Mouse (Mus musculus) midbrain, embryonic 13.5 days (tissue): ENCODE results near the gene Ezh2. TPM values are rescaled to one million over a fixed set of nuclear protein-coding genes. Genes with fewer than 3 reads are reported as not detected.
"Not testable (repeated sequence)": the region's sequence is repeated elsewhere in the genome, so short reads cannot be mapped to it uniquely, and the experiment has no call there.

Experiments
- ATAC-seq: fragments of 200-750 bp; cut with Nextera tagmentation; 2 replicates; pipeline ENCODE4 v1.8.0; 2017; ENCODE audit warnings: mild to moderate bottlenecking, moderate TSS enrichment, moderate library complexity
- H3K27ac ChIP-seq: fragments of 300-500 bp; sonication (generic); 2 replicates; pipeline ENCODE4 v1.5.1; 2015; ENCODE audit warnings: inconsistent platforms, mild to moderate bottlenecking, moderate library complexity
- H3K27me3 ChIP-seq: fragments of 300-500 bp; sonication (generic); 2 replicates; pipeline ENCODE4 v1.6.1; 2015; ENCODE audit warnings: mild to moderate bottlenecking, inconsistent platforms
- H3K36me3 ChIP-seq: fragments of 300-500 bp; sonication (generic); 2 replicates; pipeline ENCODE4 v1.6.1; 2015; ENCODE audit warnings: mild to moderate bottlenecking, inconsistent platforms
- H3K4me1 ChIP-seq: fragments of 300-500 bp; sonication (generic); replicated peaks from 2 replicates; pipeline ENCODE4 v1.6.1; 2015; ENCODE audit warnings: inconsistent platforms
- H3K4me2 ChIP-seq: fragments of 300-500 bp; sonication (generic); replicated peaks from 2 replicates; pipeline ENCODE4 v1.6.1; 2015; ENCODE audit warnings: moderate library complexity, mild to moderate bottlenecking, inconsistent platforms
- H3K4me3 ChIP-seq: fragments of 300-500 bp; sonication (generic); replicated peaks from 2 replicates; pipeline ENCODE4 v1.5.1; 2015; ENCODE audit warnings: mild to moderate bottlenecking, inconsistent platforms
- H3K9ac ChIP-seq: fragments of 300-500 bp; sonication (generic); replicated peaks from 2 replicates; pipeline ENCODE4 v1.6.1; 2015; ENCODE audit warnings: mild to moderate bottlenecking, inconsistent platforms
- H3K9me3 ChIP-seq: fragments of 300-500 bp; sonication (generic); 2 replicates; pipeline ENCODE4 v1.6.1; 2016; ENCODE audit warnings: mild to moderate bottlenecking, inconsistent platforms
- WGBS: fragments of 180-500 bp; shearing (Covaris S2); methylation state at CpG from one replicate; pipeline ENCODE4 v1.1.7; 2015; 5-methylcytosine and 5-hydroxymethylcytosine counted together
- polyA plus RNA-seq: library from polyadenylated mRNA; unstranded; fragments of >200 nt; fragmentation: Nextera tagmentation; extraction: Ambion mirVana; gene quantifications from 2 replicates; pipeline ENCODE4 v1.2.1, GENCODE M21; 2015

The Ezh2 gene
- polyA plus RNA-seq, 1 experiment from 2014 or later, result 153 TPM

DNA sequence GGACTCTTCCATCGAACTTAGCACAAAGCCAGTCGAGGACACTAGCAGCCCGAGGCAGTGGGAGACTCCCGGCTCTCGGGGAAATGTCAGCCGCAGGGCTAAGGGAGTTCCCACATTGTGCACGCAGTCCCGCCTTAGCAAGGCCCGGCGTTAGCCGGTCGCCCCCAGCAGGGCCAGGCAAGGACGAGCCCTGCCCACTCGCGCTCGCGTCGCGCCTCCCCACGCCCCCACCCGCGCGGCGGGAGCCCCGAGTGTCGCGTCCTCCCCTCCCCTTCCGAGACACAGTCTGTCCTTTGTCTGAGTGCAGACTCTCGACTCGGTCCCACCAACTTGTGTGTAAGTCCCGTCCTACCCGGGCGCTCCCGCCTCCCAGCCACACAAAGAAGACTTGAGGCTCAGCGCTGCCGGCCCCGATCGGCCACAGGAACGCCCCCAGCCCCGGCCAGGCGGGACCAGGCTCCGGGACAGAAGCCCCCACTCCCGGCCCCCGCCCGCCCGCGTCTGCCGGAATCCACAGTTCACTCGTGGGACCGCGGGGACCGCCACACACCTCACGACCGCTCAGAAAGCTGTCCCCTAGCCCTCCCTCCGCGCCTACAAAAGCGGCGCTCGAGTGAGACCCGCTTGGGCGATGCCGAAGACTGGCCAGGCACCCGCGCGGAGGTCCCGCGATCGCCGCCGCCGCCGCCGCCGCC, 853 bp downstream of the Ezh2 start:
- ATAC-seq, result peak; percentile 85
- WGBS, result under 1% methylated on average over 71 of the region's 74 CpGs

DNA sequence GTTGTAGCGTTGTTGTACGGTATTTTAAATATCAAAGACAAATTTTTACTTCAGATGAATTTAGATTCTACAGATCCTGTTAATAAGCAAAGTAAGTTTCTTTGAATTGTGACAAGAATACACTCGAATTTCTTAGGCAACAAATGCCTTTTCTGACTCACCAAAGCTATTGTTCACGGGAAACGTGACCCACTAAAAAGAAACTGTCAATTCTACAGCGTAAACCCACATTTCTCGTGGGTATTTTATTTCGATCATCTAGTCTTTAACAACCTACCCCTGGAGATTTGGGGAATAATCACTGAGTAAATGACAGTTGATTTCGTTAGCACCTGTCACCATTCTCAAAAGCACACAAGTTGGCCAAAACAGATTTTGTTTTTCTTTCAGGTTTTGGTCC, 1.6 kb downstream of the Ezh2 start:
- no peak for ATAC-seq
- H3K9me3 ChIP-seq, result no peaks in the 10 kb centered on the region
- 8% methylated on average over 9 of the region's 9 CpGs for WGBS
- peak overlapping the region; percentile 95 for H3K9ac ChIP-seq
- H3K36me3 ChIP-seq, result no peaks in the 10 kb centered on the region
- no peaks in the 10 kb centered on the region for H3K27me3 ChIP-seq
- peak overlapping the region; percentile 99 for H3K27ac ChIP-seq
- peaks cover 44% of the 10 kb centered on the region for H3K4me1 ChIP-seq
- H3K4me3 ChIP-seq, result peak overlapping the region; percentile 94
- peak overlapping the region; percentile 75 for H3K4me2 ChIP-seq

More for the DNA sequence above, 853 bp downstream of the Ezh2 start:
- Histone ChIP-seq H3K9ac (peak overlapping the region; percentile 95), H3K9me3 (no peaks in the 10 kb centered on the region), H3K4me2 (peak overlapping the region; percentile 75), H3K36me3 (no peaks in the 10 kb centered on the region), H3K4me1 (peaks cover 38% of the 10 kb centered on the region), H3K27me3 (no peaks in the 10 kb centered on the region), H3K27ac (peak overlapping the region; percentile 99), H3K4me3 (peak overlapping the region; percentile 94)

DNA sequence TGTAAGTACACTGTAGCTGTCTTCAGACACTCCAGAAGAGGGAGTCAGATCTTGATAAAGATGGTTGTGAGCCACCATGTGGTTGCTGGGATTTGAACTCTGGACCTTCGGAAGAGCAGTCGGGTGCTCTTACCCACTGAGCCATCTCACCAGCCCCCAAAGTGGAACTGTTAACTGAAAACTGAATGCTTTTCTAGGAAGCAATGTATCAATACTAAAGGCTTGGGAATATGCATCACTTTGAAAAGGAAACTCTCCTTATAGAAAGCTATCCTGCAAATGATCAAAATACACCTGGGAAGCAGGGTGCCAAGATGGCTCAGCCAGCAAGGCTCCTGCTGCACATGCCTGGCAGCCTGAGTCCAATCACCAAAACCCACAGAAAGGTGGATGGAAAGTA, 7.8 kb downstream of the Ezh2 start:
- H3K4me2 ChIP-seq, ATAC-seq, H3K36me3 ChIP-seq, H3K27ac ChIP-seq, H3K9ac ChIP-seq, H3K9me3 ChIP-seq, H3K27me3 ChIP-seq, H3K4me3 ChIP-seq: not testable (repeated sequence)
- 98% methylated on average over 2 of the region's 2 CpGs for WGBS
- H3K4me1 ChIP-seq, result peaks cover 35% of the 10 kb centered on the region

DNA sequence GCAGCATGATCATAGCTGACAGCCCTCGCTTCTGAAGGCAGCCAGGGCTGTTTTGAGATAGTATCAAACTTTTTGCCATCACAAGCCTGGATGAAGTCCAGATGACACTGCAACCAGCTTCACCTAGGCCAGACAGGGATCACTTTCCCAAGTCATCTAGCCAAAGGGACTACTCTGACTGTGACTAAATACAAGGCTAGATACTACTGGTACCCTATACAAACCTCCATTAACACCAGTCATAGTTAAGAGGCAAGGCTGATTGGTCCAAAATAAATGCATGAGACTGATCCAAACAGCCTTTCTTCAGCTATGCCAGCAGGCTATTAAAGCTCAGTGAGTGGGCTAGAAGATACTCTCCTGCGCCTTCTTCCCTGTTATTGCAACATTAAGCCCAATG, 22.3 kb downstream of the Ezh2 start:
- no peaks in the 10 kb centered on the region for H3K27me3 ChIP-seq
- H3K4me1 ChIP-seq, result no peaks in the 10 kb centered on the region
- WGBS, result 96% methylated on average over 2 of the region's 2 CpGs
- H3K9me3 ChIP-seq, result no peaks in the 10 kb centered on the region
- H3K36me3 ChIP-seq, result peaks cover 36% of the 10 kb centered on the region
- no peak overlapping the region for H3K4me2 ChIP-seq
- no peak overlapping the region for H3K9ac ChIP-seq
- no peak for ATAC-seq
- no peak overlapping the region for H3K27ac ChIP-seq
- H3K4me3 ChIP-seq, result no peak overlapping the region

DNA sequence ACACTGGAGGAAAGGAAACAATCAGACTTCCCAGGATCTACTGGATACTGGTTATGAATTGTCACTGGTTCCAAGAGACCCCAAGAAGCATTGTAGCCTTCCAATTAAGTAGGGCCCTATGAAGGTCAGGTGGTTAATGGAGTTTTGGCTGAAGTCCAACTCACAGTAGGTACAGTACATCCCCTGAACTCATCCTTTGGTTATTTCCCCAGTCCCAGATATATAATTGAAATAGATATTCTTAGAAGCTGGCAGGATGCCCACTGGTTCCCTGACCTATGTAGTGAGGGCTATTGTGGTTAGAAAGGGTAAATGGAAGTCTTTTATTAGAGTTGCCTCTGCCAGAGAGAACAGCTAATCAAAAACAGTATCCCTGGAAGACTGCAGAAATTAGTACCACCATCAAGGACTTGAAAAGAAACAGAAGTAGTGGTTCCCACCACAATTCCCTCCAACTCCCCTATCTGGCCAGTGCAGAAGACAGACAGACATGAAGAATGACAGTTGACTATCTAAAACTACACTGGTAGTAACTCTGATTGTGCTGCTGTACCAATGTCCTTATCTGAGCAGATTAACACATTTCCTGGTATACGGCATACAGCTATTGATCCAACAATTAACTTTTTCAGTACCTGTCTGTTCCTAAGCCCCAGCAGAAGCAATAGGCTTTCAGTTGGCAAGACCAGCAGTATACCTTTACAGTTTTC, 29.7 kb downstream of the Ezh2 start:
- ATAC-seq, result no peak
- Histone ChIP-seq H3K36me3 (peaks cover 68% of the 10 kb centered on the region), H3K27ac (no peak overlapping the region), H3K9ac (no peak overlapping the region), H3K4me2 (no peak overlapping the region), H3K4me1 (no peaks in the 10 kb centered on the region), H3K27me3 (no peaks in the 10 kb centered on the region), H3K4me3 (no peak overlapping the region), H3K9me3 (no peaks in the 10 kb centered on the region)
- 85% methylated on average over 1 of the region's 1 CpGs for WGBS

DNA sequence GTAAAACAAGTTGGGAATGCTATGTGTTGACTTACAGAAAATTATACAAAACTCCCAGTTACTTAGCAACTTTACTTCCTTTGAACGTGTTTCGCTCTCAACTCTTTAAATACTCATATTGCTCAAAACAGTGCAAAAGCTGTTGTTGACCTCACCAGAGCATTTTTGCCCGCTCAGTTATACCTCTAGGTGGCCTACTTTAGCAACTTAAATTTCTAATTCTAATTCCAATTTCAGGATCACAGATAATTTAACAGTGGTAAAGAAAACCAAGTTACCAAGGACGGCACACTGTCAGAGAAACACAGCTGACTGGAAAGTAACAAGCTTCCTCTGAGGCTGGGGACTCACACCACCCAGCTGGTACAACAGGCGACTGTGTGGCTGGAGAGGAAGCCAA, 33.7 kb downstream of the Ezh2 start:
- no peak for ATAC-seq
- no peaks in the 10 kb centered on the region for H3K9me3 ChIP-seq
- H3K36me3 ChIP-seq, result peaks cover 55% of the 10 kb centered on the region
- 92% methylated on average over 5 of the region's 5 CpGs for WGBS
- H3K27me3 ChIP-seq, result no peaks in the 10 kb centered on the region
- no peak overlapping the region for H3K4me2 ChIP-seq
- no peak overlapping the region for H3K27ac ChIP-seq
- H3K4me1 ChIP-seq, result no peaks in the 10 kb centered on the region
- no peak overlapping the region for H3K9ac ChIP-seq
- H3K4me3 ChIP-seq, result no peak overlapping the region

DNA sequence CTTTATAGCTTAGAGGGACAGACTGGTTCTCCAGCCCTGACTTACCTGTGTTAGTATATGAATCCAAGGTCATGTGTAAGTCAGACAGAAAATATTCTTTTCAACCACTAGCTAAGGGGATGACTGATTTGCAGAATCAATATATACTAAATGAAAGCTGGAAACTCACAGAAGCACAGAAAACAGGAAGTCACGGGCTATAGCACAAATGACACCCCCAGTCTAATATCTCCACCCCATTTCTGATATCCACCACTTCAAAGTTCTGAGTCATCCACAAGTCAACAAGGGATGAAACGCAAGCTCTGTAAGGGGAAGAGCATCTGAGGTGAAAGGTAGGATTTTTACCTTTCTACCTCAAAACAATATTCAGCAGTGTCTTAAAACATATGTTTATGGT, 34.3 kb downstream of the Ezh2 start:
- Histone ChIP-seq H3K27ac (no peak overlapping the region), H3K4me1 (no peaks in the 10 kb centered on the region), H3K4me3 (no peak overlapping the region), H3K36me3 (peaks cover 53% of the 10 kb centered on the region), H3K9me3 (no peaks in the 10 kb centered on the region), H3K9ac (no peak overlapping the region), H3K27me3 (no peaks in the 10 kb centered on the region), H3K4me2 (no peak overlapping the region)
- no peak for ATAC-seq
- 93% methylated on average over 2 of the region's 2 CpGs for WGBS

DNA sequence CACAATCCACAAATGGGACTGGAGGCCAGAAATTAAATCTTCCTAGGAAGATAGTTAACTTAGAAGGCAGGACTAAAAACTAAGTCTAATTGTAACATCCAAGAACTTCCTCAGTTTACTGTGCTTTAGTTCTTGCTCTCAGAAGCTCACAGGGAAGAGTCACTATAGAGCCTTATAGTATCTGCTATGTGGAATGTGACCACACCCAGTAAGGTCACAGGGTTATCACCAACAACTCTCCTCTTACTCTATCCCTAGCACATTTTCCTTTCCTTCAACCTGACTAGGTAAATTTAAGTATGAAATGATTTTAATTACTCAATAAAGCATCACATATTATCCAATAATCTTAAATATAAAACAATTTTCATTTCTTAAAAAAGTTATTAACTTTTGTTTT, 34.7 kb downstream of the Ezh2 start:
- H3K36me3 ChIP-seq, result peaks cover 54% of the 10 kb centered on the region
- no peak overlapping the region for H3K4me3 ChIP-seq
- no peak for ATAC-seq
- no peaks in the 10 kb centered on the region for H3K27me3 ChIP-seq
- no peak overlapping the region for H3K27ac ChIP-seq
- no peak overlapping the region for H3K4me2 ChIP-seq
- H3K4me1 ChIP-seq, result no peaks in the 10 kb centered on the region
- H3K9me3 ChIP-seq, result no peaks in the 10 kb centered on the region
- no peak overlapping the region for H3K9ac ChIP-seq

DNA sequence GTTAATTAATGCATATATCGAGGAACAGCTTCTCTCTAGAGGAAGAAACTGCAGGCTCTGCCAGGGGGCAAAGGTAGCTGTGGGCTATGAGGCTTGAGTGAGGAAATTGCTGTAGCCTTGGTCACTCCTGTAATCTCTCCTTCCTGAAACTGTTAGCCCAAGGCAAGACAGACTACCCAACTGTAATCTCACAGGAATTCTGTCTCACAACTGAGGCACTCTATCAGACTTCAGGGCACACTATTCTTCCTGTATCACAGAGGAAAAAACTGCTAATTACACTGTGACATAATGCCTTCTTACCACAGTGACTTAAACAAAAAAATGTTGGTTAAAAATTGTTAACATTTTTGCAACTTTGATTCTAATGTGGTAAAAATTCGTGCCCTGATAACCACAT, 35.9 kb downstream of the Ezh2 start:
- no peak overlapping the region for H3K27ac ChIP-seq
- WGBS, result 86% methylated on average over 2 of the region's 2 CpGs
- no peak for ATAC-seq
- peaks cover 56% of the 10 kb centered on the region for H3K36me3 ChIP-seq
- no peaks in the 10 kb centered on the region for H3K4me1 ChIP-seq
- H3K9me3 ChIP-seq, result no peaks in the 10 kb centered on the region
- H3K4me2 ChIP-seq, result no peak overlapping the region
- no peak overlapping the region for H3K4me3 ChIP-seq
- no peak overlapping the region for H3K9ac ChIP-seq
- H3K27me3 ChIP-seq, result no peaks in the 10 kb centered on the region

DNA sequence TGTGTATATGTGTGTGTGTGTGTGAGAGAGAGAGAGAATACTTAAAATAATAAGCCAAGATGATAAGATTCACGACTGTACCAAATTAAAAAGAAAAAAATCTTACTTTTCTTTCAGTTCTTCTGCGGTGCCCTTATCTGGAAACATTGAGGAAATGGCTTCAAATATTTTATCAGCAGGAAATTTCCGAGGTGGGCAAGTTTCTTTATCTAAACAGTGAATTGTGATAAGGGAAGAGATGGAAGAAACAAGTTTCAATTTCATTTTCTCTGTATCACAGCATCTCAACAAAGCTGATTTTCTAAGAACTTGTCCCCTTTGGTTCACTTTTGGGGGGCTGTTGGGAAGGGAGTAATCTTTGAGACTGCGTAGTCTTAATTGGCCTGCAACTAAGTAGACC, 42.9 kb downstream of the Ezh2 start:
- no peak overlapping the region for H3K27ac ChIP-seq
- no peak overlapping the region for H3K9ac ChIP-seq
- no peaks in the 10 kb centered on the region for H3K27me3 ChIP-seq
- WGBS, result 96% methylated on average over 4 of the region's 4 CpGs
- H3K4me1 ChIP-seq, result no peaks in the 10 kb centered on the region
- H3K4me3 ChIP-seq, result no peak overlapping the region
- no peak for ATAC-seq
- no peak overlapping the region for H3K4me2 ChIP-seq
- no peaks in the 10 kb centered on the region for H3K9me3 ChIP-seq
- H3K36me3 ChIP-seq, result peaks cover 74% of the 10 kb centered on the region

DNA sequence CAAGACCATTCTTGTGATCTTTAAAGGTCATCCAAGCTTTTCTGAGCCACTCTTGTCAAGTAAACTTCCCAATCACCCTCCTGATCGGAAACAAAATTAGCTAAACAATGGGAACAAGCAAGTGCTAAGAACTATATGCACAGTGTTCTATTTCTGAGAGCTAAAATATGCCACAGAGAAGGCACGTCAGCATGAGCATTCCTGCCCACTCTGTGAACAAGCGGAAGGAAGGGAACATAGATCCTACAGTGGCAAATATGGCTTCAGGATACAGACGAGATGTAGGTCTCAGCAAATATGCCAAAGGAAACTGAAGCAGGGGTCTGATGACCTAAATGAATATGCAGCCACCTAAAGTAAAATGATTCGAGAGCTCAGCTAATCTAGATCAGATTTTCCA, 59.8 kb downstream of the Ezh2 start:
- no peaks in the 10 kb centered on the region for H3K27me3 ChIP-seq
- peaks cover 67% of the 10 kb centered on the region for H3K36me3 ChIP-seq
- no peak overlapping the region for H3K4me2 ChIP-seq
- H3K4me1 ChIP-seq, result no peaks in the 10 kb centered on the region
- WGBS, result 93% methylated on average over 5 of the region's 5 CpGs
- H3K9me3 ChIP-seq, result no peaks in the 10 kb centered on the region
- no peak for ATAC-seq
- no peak overlapping the region for H3K9ac ChIP-seq
- no peak overlapping the region for H3K4me3 ChIP-seq
- no peak overlapping the region for H3K27ac ChIP-seq

DNA sequence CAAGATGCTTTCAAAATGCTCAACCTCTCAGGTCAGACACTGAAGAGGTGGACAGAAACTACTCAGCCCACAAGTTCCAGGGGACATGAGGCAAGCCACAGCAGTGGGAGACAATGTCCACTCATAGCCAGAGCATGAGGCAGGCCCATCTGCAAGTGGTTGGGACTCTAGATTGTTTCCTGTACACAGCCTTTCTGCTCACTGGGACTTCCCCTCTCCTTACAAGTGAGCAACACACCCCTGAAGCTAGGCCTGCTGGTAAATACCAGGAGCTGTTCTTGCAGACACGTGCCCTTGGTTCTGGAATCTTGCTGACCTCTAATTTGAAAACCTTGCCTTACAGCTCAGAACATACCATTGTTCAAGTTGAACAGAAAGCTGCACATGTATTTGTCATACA, 62.6 kb downstream of the Ezh2 start:
- Histone ChIP-seq H3K4me2 (no peak overlapping the region), H3K4me3 (no peak overlapping the region), H3K9me3 (no peaks in the 10 kb centered on the region), H3K36me3 (peaks cover 87% of the 10 kb centered on the region), H3K27ac (no peak overlapping the region), H3K27me3 (no peaks in the 10 kb centered on the region), H3K9ac (no peak overlapping the region), H3K4me1 (no peaks in the 10 kb centered on the region)
- 83% methylated on average over 1 of the region's 1 CpGs for WGBS
- no peak for ATAC-seq

DNA sequence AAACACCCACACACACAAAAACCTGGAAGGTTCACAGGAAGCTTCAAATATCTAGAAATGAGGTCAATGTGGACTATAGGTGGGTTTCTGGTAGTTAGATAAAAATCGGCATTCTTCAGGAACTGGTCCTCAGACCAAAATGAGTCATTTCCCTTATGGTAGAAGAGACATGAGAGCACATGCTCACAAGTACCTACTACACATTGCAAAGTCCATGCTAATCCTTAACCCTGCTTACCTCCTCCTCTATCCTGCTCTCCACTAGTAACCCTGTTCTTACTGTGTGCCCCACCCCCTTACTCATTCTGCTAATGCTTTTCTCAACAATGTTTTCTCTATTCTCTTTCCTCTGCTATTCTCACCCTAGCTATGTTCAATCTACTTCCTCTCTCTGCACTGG, 67.5 kb downstream of the Ezh2 start:
- no peaks in the 10 kb centered on the region for H3K4me1 ChIP-seq
- no peaks in the 10 kb centered on the region for H3K9me3 ChIP-seq
- WGBS, result 92% methylated on average over 1 of the region's 1 CpGs
- no peak for ATAC-seq
- H3K36me3 ChIP-seq, result peaks cover 92% of the 10 kb centered on the region
- no peak overlapping the region for H3K27ac ChIP-seq
- no peak overlapping the region for H3K4me3 ChIP-seq
- H3K27me3 ChIP-seq, result no peaks in the 10 kb centered on the region
- no peak overlapping the region for H3K4me2 ChIP-seq
- H3K9ac ChIP-seq, result no peak overlapping the region
